Mouse (Mus musculus): ENCODE data around the gene Rpl36al. TPM values are rescaled to one million over a fixed set of nuclear protein-coding genes. Genes with fewer than 3 reads are reported as not detected.
"Not testable (repeated sequence)": the region's sequence is repeated elsewhere in the genome, so short reads cannot be mapped to it uniquely, and the experiment has no call there.

The Rpl36al gene
- total RNA-seq, 2 experiments from 2014 or later: 206 to 211 TPM

GRCm38 (mm10) chr12:69164904-69165303, 19.0 kb downstream of the Rpl36al start:
- no peak for DNase-seq
- intact Hi-C loops (cut with DNase I): no loop called here

- DNase-seq; intact Hi-C loops (cut with DNase I): not testable (repeated sequence)
These were observed 20.3 kb downstream of the Rpl36al start for GRCm38 (mm10) chr12:69163586-69163985.

GRCm38 (mm10) chr12:69160677-69161076, 23.2 kb downstream of the Rpl36al start:
- intact Hi-C loops (cut with DNase I); DNase-seq: not testable (repeated sequence)

- intact Hi-C loops (cut with DNase I): no loop called here
- peak in 1 of 2 experiments; percentile 44 for DNase-seq
These were observed 24.3 kb downstream of the Rpl36al start for GRCm38 (mm10) chr12:69159578-69159940.

- intact Hi-C loops (cut with DNase I): not testable (repeated sequence)
- peak; percentile 97 for DNase-seq
These were observed 24.9 kb downstream of the Rpl36al start, which contains the start of gene Rps29 for GRCm38 (mm10) chr12:69158765-69159577. TSS of gene Rps29 (minus strand) at chr12:69159186.

GRCm38 (mm10) chr12:69158366-69158764, 25.5 kb downstream of the Rpl36al start:
- DNase-seq: no peak
- intact Hi-C loops (cut with DNase I): no loop called here

- intact Hi-C loops (cut with DNase I): no loop called here
- no peak for DNase-seq
These were observed 26.8 kb downstream of the Rpl36al start for GRCm38 (mm10) chr12:69157107-69157506.

- DNase-seq: no peak
- intact Hi-C loops (cut with DNase I): no loop called here
These were observed 27.4 kb downstream of the Rpl36al start for GRCm38 (mm10) chr12:69156436-69156835.

GRCm38 (mm10) chr12:69155923-69156322, 28.0 kb downstream of the Rpl36al start:
- no peak for DNase-seq
- intact Hi-C loops (cut with DNase I): no loop called here

- DNase-seq: no peak
- intact Hi-C loops (cut with DNase I): no loop called here
These were observed 33.8 kb downstream of the Rpl36al start for GRCm38 (mm10) chr12:69150049-69150448.

GRCm38 (mm10) chr12:69147166-69147735, 36.6 kb downstream of the Rpl36al start:
- intact Hi-C loops (cut with DNase I): no loop called here
- no peak for DNase-seq

GRCm38 (mm10) chr12:69143460-69143859, 40.4 kb downstream of the Rpl36al start:
- intact Hi-C loops (cut with DNase I): no loop called here
- no peak for DNase-seq

GRCm38 (mm10) chr12:69139841-69140240, 44.0 kb downstream of the Rpl36al start:
- DNase-seq: no peak
- intact Hi-C loops (cut with DNase I): no loop called here

- DNase-seq: no peak
- intact Hi-C loops (cut with DNase I): no loop called here
These were observed 44.7 kb downstream of the Rpl36al start for GRCm38 (mm10) chr12:69139201-69139600.

Small RNA genes lying within 50 kb of the gene (microRNA-seq; reads per million reads assigned to microRNA genes)
- gene Gm47287 (ENCODE audit: borderline number of aligned reads in 2 of 2) (0 reads per million in 2 experiments), gene Gm47295 (ENCODE audit: borderline number of aligned reads in 2 of 2) (2.0 to 2.2 reads per million in 2 experiments)

Other genes starting within 250 kb of the Rpl36al start
- 1,000 to 10,000 TPM; 1,412 to 1,495 TPM for gene Rps29, start 24.9 kb downstream of the Rpl36al start, total RNA-seq (2021)
- gene Lrr1, start 15.3 kb downstream of the Rpl36al start, total RNA-seq (2021): not detected
- gene Mgat2, start 74 bp upstream of the Rpl36al start, total RNA-seq (2021): 10 to 100 TPM; 18.8 to 20.6 TPM
- 1 to 10 TPM; 2.6 to 3.6 TPM for gene Gm49383, start 13.0 kb upstream of the Rpl36al start, total RNA-seq (2021)
- under 1 TPM; 0.41 to 0.83 TPM for gene Dnaaf2, start 14.3 kb upstream of the Rpl36al start, total RNA-seq (2021)
- gene Gm49384, start 20.2 kb upstream of the Rpl36al start, total RNA-seq (2021): 1 to 10 TPM; 2.5 to 2.8 TPM
- under 1 TPM; 0.64 to 0.98 TPM for gene Pole2, start 44.1 kb upstream of the Rpl36al start, total RNA-seq (2021)
- gene Klhdc1, start 57.1 kb upstream of the Rpl36al start, total RNA-seq (2021): 10 to 100 TPM; 35.7 to 37.2 TPM
- gene Klhdc2, start 112.6 kb upstream of the Rpl36al start, total RNA-seq (2021): 100 to 1,000 TPM; 105 to 110 TPM
- 10 to 100 TPM; 22.3 to 24.1 TPM for gene Nemf, start 173.1 kb upstream of the Rpl36al start, total RNA-seq (2021)
- 10 to 100 TPM; 37.2 to 39.8 TPM for gene Arf6, start 188.1 kb upstream of the Rpl36al start, total RNA-seq (2021)
- not detected for gene Gm9887, start 188.4 kb upstream of the Rpl36al start, total RNA-seq (2021)